Mouse (Mus musculus): Measurements from ENCODE around the gene Mcidas. TPM values are rescaled to one million over a fixed set of nuclear protein-coding genes. Genes with fewer than 3 reads are reported as not detected.
A peak's percentile ranks its signal among the peaks of the same experiment; 100 is the strongest.

Gene Mcidas
- polyA plus RNA-seq, 2 experiments = not detected

GRCm38 (mm10) chr13:113047647-113048046 lies 54.0 kb downstream of the Mcidas start:
- 65% methylated on average over 3 of the region's 3 CpGs for WGBS
- peaks cover 9% of the 10 kb centered on the region for H3K36me3 ChIP-seq (ENCODE audit: control insufficient read depth, insufficient read depth, low read length)
- H3K27me3 ChIP-seq (ENCODE audit: control insufficient read depth, insufficient read depth, low read length) = no peaks in the 10 kb centered on the region
- H3K27ac ChIP-seq (replicated peaks; ENCODE audit: low read depth, low read length) = no peak overlapping the region
- H3K4me1 ChIP-seq (ENCODE audit: control insufficient read depth, insufficient read depth, low read length) = peaks cover 10% of the 10 kb centered on the region
- ATAC-seq (ENCODE audit: low FRiP score, low read depth) (no peak), DNase-seq (ENCODE audit: low spot score) (no peak)
- H3K4me2 ChIP-seq (replicated peaks; ENCODE audit: low read depth, low read length, severe bottlenecking) = no peak overlapping the region
- no peak for TF ChIP-seq POLR2A (IDR thresholded peaks at IDR 0.05; ENCODE audit: borderline replicate concordance, extremely low read depth, insufficient read depth, insufficient read length)
- no peaks in the 10 kb centered on the region for H3K9me3 ChIP-seq (ENCODE audit: control insufficient read depth, low read length)
- no peak overlapping the region for H3K9ac ChIP-seq (ENCODE audit: low read depth, low read length, severe bottlenecking)
- no peak overlapping the region for H3K4me3 ChIP-seq (replicated peaks; ENCODE audit: low read length)

MicroRNA genes within 50 kb of the gene (microRNA counts, 519-probe panel; counts per million panel counts)
- microRNA mmu-miR-449a (1,663 counts per million, percentile 15 among the panel's probes with 10 or more counts), microRNA mmu-miR-449b (not detected), microRNA mmu-miR-449c (not detected)

Small RNA genes lying within 50 kb of the gene (microRNA-seq; reads per million reads assigned to microRNA genes)
- gene Mir449a (58.4 reads per million, percentile 40 among the genes with 10 or more reads in this experiment), gene Mir449b (not detected), gene Mir449c (not detected)

Other genes with a start within 250 kb of the Mcidas start
- 48.8 and 52.9 TPM in 2 replicates for gene Plpp1, start 193.1 kb upstream of the Mcidas start, polyA plus RNA-seq (2012; rRNA removed)
- 66.0 and 70.9 TPM in 2 replicates for gene Plpp1, start 193.1 kb upstream of the Mcidas start, polyA plus RNA-seq (2014; fragmentation: Nextera tagmentation; extraction: Ambion mirVana)
- gene Mtrex, start 66.4 kb upstream of the Mcidas start, polyA plus RNA-seq (2012; rRNA removed) = 41.3 and 50.8 TPM in 2 replicates
- 60.2 and 69.3 TPM in 2 replicates for gene Mtrex, start 66.4 kb upstream of the Mcidas start, polyA plus RNA-seq (2014; fragmentation: Nextera tagmentation; extraction: Ambion mirVana)
- gene Dhx29, start 66.4 kb upstream of the Mcidas start, polyA plus RNA-seq (2012; rRNA removed) = 10.4 and 13.2 TPM in 2 replicates
- gene Dhx29, start 66.4 kb upstream of the Mcidas start, polyA plus RNA-seq (2014; fragmentation: Nextera tagmentation; extraction: Ambion mirVana) = 20.5 and 24.6 TPM in 2 replicates
- gene Ccno, start 6.0 kb upstream of the Mcidas start, polyA plus RNA-seq (2012; rRNA removed) = 0.60 and 0.80 TPM in 2 replicates
- 0.22 and 0.29 TPM in 2 replicates for gene Ccno, start 6.0 kb upstream of the Mcidas start, polyA plus RNA-seq (2014; fragmentation: Nextera tagmentation; extraction: Ambion mirVana)
- gene Cdc20b, start 41.3 kb downstream of the Mcidas start, polyA plus RNA-seq (2012; rRNA removed) = 0.04 TPM in 1 of 2 replicates, not detected in the other
- gene Cdc20b, start 41.3 kb downstream of the Mcidas start, polyA plus RNA-seq (2014; fragmentation: Nextera tagmentation; extraction: Ambion mirVana) = not detected in 2 replicates
- 76.4 and 132 TPM in 2 replicates for gene Gpx8, start 52.6 kb downstream of the Mcidas start, polyA plus RNA-seq (2012; rRNA removed)
- gene Gpx8, start 52.6 kb downstream of the Mcidas start, polyA plus RNA-seq (2014; fragmentation: Nextera tagmentation; extraction: Ambion mirVana) = 218 and 220 TPM in 2 replicates
- gene Gzma, start 107.1 kb downstream of the Mcidas start, polyA plus RNA-seq (2012; rRNA removed) = 0.16 TPM in 1 of 2 replicates, not detected in the other
- not detected in 2 replicates for gene Gzma, start 107.1 kb downstream of the Mcidas start, polyA plus RNA-seq (2014; fragmentation: Nextera tagmentation; extraction: Ambion mirVana)
- 2.0 and 2.2 TPM in 2 replicates for gene Esm1, start 215.8 kb downstream of the Mcidas start, polyA plus RNA-seq (2012; rRNA removed)
- gene Esm1, start 215.8 kb downstream of the Mcidas start, polyA plus RNA-seq (2014; fragmentation: Nextera tagmentation; extraction: Ambion mirVana) = 2.2 and 2.3 TPM in 2 replicates
- not detected in 2 replicates for gene Gzmk, start 232.1 kb downstream of the Mcidas start, polyA plus RNA-seq (2012; rRNA removed)
- 0.25 TPM in 1 of 2 replicates, not detected in the other for gene Gzmk, start 232.1 kb downstream of the Mcidas start, polyA plus RNA-seq (2014; fragmentation: Nextera tagmentation; extraction: Ambion mirVana)

Data from limb, embryonic 14.5 days (tissue).